Mouse (Mus musculus) G1E (cell line): ENCODE data around the gene Slamf6.

Experiments used
- CTCF ChIP-seq: IDR thresholded peaks from 2 replicates; pipeline ENCODE4 v1.5.1; 2012; ENCODE audit warnings: low read depth, low read length, inconsistent platforms, mixed read lengths
- GATA1 ChIP-seq: IDR thresholded peaks from 2 replicates; pipeline ENCODE4 v1.6.1; 2012; ENCODE audit warnings: borderline replicate concordance, low read length, inconsistent platforms, mixed read lengths
- TAL1 ChIP-seq: conservative IDR thresholded peaks from 2 replicates; pipeline ENCODE4 v1.6.1; 2012; ENCODE audit warnings: low read depth, low read length, inconsistent platforms, mixed read lengths

GRCm38 (mm10) chr1:171996701-171997100, 79.4 kb downstream of the Slamf6 start:
- TF ChIP-seq CTCF (no peak), GATA1 (no peak), TAL1 (no peak)
